Mouse (Mus musculus): ENCODE results near the gene Grk6. TPM values are rescaled to one million over a fixed set of nuclear protein-coding genes. Genes with fewer than 3 reads are reported as not detected.

The Grk6 gene
- total RNA-seq, 2 experiments from 2014 or later, result 52.6 to 81.7 TPM

- no peak for ATAC-seq (replicated peaks; ENCODE audit: poor library complexity)
These were observed 38.2 kb downstream of the Grk6 start for GRCm38 (mm10) chr13:55483071-55483470.

DNA sequence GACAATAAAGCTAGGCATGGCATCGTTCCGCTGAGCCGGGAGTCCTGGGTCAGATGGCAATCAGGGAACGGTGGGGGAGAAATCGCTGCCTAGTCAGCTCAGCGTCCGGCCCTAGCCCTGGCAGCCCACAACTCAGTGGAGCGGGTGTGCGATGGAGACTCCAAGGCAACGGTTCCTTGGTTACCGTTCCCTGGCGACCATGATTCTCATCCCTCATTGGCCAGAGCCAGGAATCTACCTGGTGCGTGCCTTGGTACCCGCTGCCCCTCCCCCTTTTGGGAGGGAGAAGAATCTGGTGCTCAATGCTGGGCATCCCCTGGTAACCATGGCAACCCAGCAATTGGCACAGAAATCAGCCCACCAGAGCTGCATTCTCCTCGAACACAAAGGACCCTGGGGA, 38.7 kb downstream of the Grk6 start:
- ATAC-seq (replicated peaks; ENCODE audit: poor library complexity), result no peak

DNA sequence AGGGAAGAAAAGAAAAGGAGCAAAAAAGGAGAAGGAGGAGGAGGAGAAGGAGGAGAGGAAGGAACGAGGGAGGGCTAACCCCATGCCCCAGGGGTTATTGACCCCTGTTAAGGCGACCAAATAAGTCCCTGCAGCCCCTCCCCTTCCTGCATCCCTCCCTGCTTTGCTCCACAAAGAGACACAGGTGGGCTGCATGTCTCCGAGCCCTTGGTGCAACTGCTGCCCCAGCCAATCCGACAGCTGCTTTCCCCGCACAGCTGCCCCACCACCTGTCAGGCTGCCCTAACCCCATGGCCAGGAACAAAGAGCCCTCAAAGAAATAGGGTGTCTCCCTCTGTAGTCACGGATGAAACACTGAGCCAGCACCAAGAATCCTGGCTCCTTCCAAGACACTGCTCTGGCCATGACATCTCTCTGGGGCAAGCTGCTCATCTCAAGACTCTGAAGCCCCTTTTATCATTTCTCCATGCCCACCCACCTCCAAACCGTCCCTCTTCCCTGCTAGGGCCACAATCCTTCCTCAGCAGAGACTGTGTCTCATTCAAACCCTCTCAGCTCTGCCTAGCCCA, 39.7 kb downstream of the Grk6 start:
- no peak for ATAC-seq (replicated peaks; ENCODE audit: poor library complexity)

GRCm38 (mm10) chr13:55486029-55486794, 41.3 kb downstream of the Grk6 start:
- ATAC-seq (replicated peaks; ENCODE audit: poor library complexity), result no peak

DNA sequence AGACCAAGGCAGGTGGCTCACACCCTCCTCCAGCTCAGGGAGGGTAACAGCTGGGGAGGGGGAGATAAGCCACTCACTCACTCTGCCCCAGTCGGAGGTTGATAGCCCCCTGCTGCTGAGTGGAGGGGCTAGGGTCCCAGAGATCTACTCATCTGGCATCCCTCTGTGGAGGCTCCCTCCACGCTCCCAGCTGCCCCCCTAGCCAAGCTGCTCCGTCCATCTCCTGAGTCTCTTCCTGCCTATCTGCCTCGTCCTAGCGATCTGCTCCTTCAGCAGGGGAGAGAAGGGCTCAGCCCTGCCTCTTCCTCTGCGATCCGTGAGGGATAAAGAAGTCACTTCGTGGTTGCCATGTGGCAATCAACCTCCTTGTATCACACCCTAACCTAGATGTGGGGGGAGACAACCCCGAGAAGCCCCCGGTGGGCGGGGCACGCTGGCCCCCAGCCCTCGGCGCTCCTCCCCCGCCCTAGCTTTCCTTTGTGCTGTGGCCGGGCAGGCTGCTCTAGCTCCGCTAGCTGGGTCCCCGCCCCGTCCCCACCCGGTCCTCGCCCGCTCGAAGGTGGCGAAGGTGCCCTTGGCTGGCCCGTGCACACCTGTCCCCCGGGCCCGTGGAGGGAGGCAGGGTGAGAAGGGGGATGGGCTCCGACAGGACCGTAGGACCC, 42.2 kb downstream of the Grk6 start:
- ATAC-seq (replicated peaks; ENCODE audit: poor library complexity), result peak; percentile 29

DNA sequence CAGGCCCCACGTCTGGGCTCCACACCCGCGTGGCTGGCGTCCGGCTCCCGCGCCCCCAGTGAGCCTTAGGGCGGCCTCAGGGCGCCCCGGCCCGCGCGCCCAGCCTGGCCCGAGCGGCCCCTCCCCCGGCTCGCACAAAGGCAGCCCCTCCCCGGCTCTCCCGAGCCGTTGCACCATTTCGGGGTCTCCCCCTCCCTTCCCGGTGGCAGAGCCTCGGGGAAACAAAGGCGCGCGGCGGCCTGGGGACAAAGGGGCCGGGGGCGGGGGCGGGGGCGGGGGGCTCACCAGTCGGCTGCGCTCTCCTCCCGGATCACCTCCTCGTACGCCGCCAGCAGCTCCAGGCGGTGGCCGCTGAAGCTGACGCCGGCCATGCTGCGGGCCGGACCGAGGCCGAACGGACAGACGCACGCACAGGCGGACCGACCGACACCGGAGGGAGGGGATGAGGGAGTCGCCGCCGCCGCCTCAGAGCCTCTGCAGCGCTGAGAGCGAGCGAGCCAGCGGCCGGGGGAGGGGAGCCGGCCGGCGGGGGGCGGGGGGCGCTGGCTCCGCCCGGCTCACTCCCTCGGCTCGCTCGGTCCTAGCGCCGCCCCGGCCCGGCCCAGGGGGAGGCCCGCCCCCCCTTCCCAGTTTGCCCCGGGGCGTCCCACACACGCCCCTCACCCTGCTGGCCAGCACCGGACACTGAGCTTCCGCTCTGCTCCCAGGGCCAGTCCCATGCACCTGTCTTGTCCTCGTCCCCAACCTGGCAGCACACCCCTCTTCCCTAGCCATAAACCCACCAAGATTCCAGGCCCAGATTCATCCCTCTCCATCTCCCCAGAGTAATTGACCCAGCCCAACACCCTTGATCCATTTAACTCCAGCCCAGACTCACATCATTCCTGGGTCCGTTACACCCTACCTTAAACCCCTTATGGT, 43.0 kb downstream of the Grk6 start, which contains the start of gene Dbn1:
Dbn1 (minus strand) TSS at position 534 of the 921 bp plus-strand sequence.
- 0 out of 2 replicates have a peak, but pooled peaks have one; percentile 3 for ATAC-seq (replicated peaks; ENCODE audit: poor library complexity)

GRCm38 (mm10) chr13:55494257-55494656, 49.4 kb downstream of the Grk6 start:
- ATAC-seq (replicated peaks; ENCODE audit: poor library complexity), result no peak

DNA sequence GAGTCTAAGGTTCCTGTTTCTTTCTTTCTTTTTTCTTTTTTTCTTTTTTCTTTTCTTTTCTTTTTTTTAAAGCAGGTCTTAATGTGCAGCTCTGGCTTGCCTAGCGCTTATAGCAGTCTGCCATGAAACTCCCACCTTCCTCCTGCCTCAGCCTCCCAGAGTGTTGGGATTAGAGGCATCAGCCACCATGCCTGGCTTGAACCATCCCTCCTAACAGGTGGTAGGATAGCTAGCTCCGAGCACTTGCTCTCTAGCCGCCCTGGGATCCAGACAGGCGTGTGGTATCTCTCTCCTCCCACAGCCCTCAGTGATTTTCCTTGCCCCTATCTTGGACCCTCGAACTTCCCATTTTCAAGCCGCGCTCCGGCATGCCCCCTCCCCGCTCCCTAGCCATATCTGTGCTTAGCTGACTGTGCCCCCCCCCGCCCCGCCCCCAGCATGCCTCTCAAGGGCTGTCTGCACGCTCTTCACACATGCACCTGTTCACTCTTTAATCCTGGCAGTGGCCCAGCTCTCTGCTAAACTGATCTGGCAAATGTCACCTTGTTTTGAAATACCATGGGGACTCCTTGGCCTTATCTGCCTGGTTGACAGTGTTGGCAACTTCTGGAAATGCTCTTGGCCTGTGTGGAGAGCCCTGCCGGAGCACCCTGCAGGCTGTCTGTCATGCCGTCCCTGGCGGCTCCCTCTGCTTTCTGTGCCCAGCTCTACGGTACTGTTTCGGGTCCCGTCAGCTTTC, 50.2 kb downstream of the Grk6 start:
- peak; percentile 91 for ATAC-seq (replicated peaks; ENCODE audit: poor library complexity)

GRCm38 (mm10) chr13:55495702-55496101, 50.8 kb downstream of the Grk6 start:
- ATAC-seq (replicated peaks; ENCODE audit: poor library complexity), result no peak

- ATAC-seq (replicated peaks; ENCODE audit: poor library complexity), result no peak
These were observed 51.8 kb downstream of the Grk6 start for GRCm38 (mm10) chr13:55496661-55497060.

DNA sequence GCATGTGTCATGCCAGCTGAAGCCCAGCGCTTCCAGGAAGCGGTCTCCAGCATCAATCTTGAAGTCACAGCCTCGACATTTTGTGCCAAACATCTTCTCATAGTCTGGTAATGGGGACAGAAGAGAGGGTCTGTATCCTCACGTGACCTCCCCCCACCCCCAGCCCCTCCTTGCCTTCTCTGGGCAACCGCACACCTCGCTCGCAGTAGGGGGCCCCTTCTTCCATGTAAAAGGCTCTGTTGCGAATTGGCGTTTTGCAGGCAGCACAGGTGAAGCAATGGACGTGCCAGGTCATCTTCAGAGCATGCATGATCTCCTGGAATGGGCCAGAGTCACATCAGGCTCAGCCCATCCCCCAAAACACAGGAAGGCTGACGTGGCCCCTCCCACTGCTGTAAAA, 54.0 kb downstream of the Grk6 start:
- ATAC-seq (replicated peaks; ENCODE audit: poor library complexity), result no peak

GRCm38 (mm10) chr13:55500575-55500974, 55.7 kb downstream of the Grk6 start:
- no peak for ATAC-seq (replicated peaks; ENCODE audit: poor library complexity)

GRCm38 (mm10) chr13:55502405-55502804, 57.5 kb downstream of the Grk6 start:
- no peak for ATAC-seq (replicated peaks; ENCODE audit: poor library complexity)

DNA sequence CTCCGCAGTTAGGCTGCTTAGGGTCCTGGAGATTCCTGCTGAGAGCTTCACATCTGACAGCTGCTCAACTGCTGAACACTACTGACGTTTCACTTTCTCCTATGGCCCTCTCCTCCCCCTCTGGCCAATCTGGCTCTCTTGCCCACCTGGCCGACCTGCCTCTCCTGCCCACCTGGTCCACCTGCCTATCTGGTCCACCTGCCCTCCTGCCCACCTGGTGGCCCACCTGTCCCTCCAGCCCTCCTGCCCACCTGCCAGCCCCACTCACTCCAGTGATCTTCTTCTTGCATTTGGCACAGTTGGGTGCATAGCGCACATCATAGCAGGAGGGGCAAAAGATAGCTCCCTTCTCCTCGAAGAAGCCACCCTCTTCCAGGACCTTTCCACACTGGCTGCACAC, 59.5 kb downstream of the Grk6 start:
- no peak for ATAC-seq (replicated peaks; ENCODE audit: poor library complexity)

DNA sequence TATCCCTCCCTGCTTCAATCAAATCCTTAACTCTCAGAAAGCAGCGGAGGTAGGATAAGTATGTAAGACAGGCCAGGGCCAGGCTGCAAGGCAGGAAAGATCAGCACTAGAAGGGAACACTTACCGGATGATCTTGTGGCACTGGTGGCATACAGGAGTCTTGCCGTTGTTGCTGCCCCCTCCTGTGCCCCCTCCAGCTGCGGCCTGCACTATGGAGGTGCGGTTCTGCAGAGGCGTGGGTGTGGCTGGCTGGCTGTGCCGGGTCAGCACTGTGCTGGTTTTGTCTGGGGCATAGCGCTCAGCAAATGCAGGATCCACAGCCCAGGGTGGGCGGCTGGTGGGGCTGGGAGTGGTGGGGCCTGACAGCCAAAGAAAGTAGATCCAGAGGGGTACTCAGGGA, 60.9 kb downstream of the Grk6 start:
- no peak for ATAC-seq (replicated peaks; ENCODE audit: poor library complexity)

DNA sequence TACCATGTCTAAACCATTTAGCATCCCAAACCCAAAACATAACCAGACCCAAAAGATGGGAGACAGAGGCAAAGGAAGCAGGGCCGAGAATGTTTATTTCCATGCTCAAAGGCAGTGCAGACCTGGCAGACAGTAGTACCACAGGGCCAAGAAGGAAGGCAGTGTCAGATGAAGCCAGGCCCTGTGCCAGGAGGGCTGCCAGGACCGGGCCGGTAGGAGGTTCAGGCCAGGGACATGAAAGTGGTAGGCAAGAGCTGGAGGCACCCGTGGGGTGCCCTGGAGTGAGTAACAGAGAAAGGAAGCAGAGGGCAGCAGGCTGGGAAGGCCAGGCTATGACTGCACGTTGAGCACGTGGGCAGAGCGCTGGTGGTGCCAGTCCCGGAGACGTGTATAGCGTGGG, 61.8 kb downstream of the Grk6 start:
- no peak for ATAC-seq (replicated peaks; ENCODE audit: poor library complexity)

- ATAC-seq (replicated peaks; ENCODE audit: poor library complexity), result peak; percentile 33
These were observed 63.0 kb downstream of the Grk6 start for GRCm38 (mm10) chr13:55507877-55508276.

- ATAC-seq (replicated peaks; ENCODE audit: poor library complexity), result no peak
These were observed 63.7 kb downstream of the Grk6 start for GRCm38 (mm10) chr13:55508531-55508930.

DNA sequence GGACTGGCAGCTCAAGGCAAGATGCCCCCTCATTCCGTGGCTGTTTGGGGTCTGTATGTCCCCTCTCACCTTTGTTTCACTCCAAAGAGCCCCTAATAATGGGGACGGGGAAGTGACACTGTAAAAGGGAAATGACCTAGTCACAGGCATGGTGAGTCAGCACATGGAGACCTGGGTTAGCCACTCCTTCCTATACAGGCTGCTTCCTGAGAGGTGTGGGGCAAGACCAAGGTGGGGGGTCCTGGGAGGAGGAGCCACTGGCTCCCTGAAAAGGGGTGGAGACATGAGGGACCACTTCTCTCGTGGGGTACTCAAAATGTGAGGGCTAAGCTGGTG, 65.4 kb downstream of the Grk6 start:
- ATAC-seq (replicated peaks; ENCODE audit: poor library complexity), result peak; percentile 45

Measured in megakaryocyte progenitor cell, adult 5-6 weeks (primary cell).